Mouse (Mus musculus) liver, adult 2 months (tissue): ENCODE data around the gene Dnal1. TPM values are rescaled to one million over a fixed set of nuclear protein-coding genes. Genes with fewer than 3 reads are reported as not detected.
A peak's percentile ranks its signal among the peaks of the same experiment; 100 is the strongest.

Experiments used
- DNase-seq: peaks from one replicate; pipeline ENCODE4 v3.0.0-alpha.2; 2011; ENCODE audit warnings: low read depth, low spot score; ENCODE audit errors: extremely low read depth
- H3K27ac ChIP-seq: fragments of 200-500 bp; replicated peaks from 2 replicates; pipeline ENCODE4 v1.5.1; 2012; ENCODE audit warnings: low read depth, mild to moderate bottlenecking, control low read depth, inconsistent platforms, low read length; ENCODE audit not compliant: insufficient read depth
- H3K27me3 ChIP-seq: fragments of 200-500 bp; 2 replicates; pipeline ENCODE4 v1.6.1; 2012; ENCODE audit warnings: mild to moderate bottlenecking, moderate library complexity, low read length, inconsistent platforms; ENCODE audit not compliant: control insufficient read depth, insufficient read depth
- H3K36me3 ChIP-seq: fragments of 200-500 bp; 2 replicates; pipeline ENCODE4 v1.6.1; 2012; ENCODE audit warnings: low read length, inconsistent platforms; ENCODE audit not compliant: control insufficient read depth, insufficient read depth
- H3K4me1 ChIP-seq: fragments of 200-500 bp; 2 replicates; pipeline ENCODE4 v1.6.1; 2011; ENCODE audit warnings: low read length; ENCODE audit not compliant: control insufficient read depth, insufficient read depth
- H3K4me3 ChIP-seq: fragments of 200-500 bp; 2 replicates; pipeline ENCODE4 v1.5.1; 2011; ENCODE audit warnings: low read depth, mild to moderate bottlenecking, control low read depth, low read length, moderate library complexity; ENCODE audit not compliant: insufficient read depth
- H3K79me2 ChIP-seq: fragments of 200-500 bp; 2 replicates; pipeline ENCODE4 v1.6.1; 2012; ENCODE audit warnings: inconsistent platforms, mild to moderate bottlenecking, low read length, moderate library complexity; ENCODE audit not compliant: control insufficient read depth, insufficient read depth
- H3K9ac ChIP-seq: fragments of 200-500 bp; 2 replicates; pipeline ENCODE4 v1.6.1; 2012; ENCODE audit warnings: low read depth, mild to moderate bottlenecking, control low read depth, inconsistent platforms, low read length
- CTCF ChIP-seq: fragments of 200-500 bp; IDR thresholded peaks from 2 replicates; pipeline ENCODE4 v1.5.1; 2011; ENCODE audit warnings: low read depth, low read length, control low read depth
- POLR2A ChIP-seq: fragments of 200-500 bp; IDR thresholded peaks from 2 replicates; pipeline ENCODE4 v1.6.1; 2011; ENCODE audit warnings: low read length, control low read depth; ENCODE audit not compliant: insufficient read depth; ENCODE audit errors: extremely low read depth
- WGBS: fragments of 180-500 bp; shearing (Covaris S2); methylation state at CpG from one replicate; pipeline ENCODE4 v1.1.7; 2018; 5-methylcytosine and 5-hydroxymethylcytosine counted together
- polyA plus RNA-seq: library from polyadenylated mRNA; depleted of rRNA; stranded (reverse); fragments of >200 nt; gene quantifications from 2 replicates; pipeline ENCODE4 v1.2.3, GENCODE M21; 2012
- total RNA-seq: library from RNA; depleted of rRNA; stranded (reverse); fragments of >200 nt; gene quantifications from 2 replicates; pipeline ENCODE4 v1.2.3, GENCODE M21; 2014

Dnal1 gene
- total and polyA plus RNA-seq, 2 experiments = 0.38 to 0.46 TPM

DNA sequence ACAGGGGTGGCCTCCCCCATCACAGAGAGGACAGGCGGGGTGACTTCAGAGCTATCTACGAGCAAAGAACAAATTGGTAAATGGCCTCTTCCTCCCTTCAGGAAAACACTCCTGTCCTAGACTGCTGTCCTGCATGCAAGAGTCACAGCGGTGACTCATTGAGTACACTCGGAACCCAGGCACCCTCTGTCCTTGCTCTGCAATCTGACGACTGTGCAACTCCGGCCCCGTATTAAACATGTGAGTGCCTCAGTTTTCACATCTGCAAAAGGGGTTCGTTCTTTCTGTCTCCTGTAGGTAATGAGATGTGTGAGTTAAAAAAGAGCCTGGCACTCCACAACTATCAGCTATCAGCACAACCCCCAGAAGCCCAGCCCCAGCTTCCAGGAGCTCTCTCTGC lies 46.3 kb downstream of the Dnal1 start:
- no peak overlapping the region for H3K27ac ChIP-seq
- H3K36me3 ChIP-seq = peaks cover 11% of the 10 kb centered on the region
- H3K4me3 ChIP-seq = no peak overlapping the region
- no peak for TF ChIP-seq POLR2A
- no peak for TF ChIP-seq CTCF
- H3K27me3 ChIP-seq = no peaks in the 10 kb centered on the region
- peaks cover 7% of the 10 kb centered on the region for H3K4me1 ChIP-seq
- H3K79me2 ChIP-seq = peaks cover 8% of the 10 kb centered on the region; the same call in 1 of the 2 replicates
- WGBS = 98% methylated on average over 8 of the region's 8 CpGs
- no peak overlapping the region for H3K9ac ChIP-seq
- DNase-seq = no peak

DNA sequence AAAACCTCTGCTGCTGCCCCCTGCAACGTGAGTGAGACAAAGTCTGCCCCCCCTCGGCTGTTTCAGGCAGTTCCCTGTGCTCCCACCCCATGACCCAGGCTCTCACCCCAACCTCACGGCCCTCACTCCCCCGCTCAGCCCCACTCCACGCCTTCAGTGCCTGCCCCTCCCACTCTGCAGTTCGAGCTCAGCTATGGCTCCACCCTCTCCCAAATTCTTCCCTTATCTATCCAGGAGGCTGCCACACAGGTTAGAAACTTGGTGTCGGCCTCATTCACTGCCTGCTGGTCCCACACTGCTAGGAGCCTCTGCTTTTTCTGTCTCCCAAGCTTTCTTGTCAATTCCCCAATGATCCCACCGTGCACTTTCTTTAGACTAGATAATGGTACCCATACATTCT lies 47.0 kb downstream of the Dnal1 start:
- no peak overlapping the region for H3K9ac ChIP-seq
- TF ChIP-seq CTCF = no peak
- TF ChIP-seq POLR2A = no peak
- WGBS = 78% methylated on average over 8 of the region's 8 CpGs
- no peaks in the 10 kb centered on the region for H3K27me3 ChIP-seq
- H3K27ac ChIP-seq = no peak overlapping the region
- no peak for DNase-seq
- no peak overlapping the region for H3K4me3 ChIP-seq
- peaks cover 11% of the 10 kb centered on the region for H3K36me3 ChIP-seq
- H3K79me2 ChIP-seq = peaks cover 8% of the 10 kb centered on the region; the same call in 1 of the 2 replicates
- H3K4me1 ChIP-seq = peaks cover 4% of the 10 kb centered on the region

DNA sequence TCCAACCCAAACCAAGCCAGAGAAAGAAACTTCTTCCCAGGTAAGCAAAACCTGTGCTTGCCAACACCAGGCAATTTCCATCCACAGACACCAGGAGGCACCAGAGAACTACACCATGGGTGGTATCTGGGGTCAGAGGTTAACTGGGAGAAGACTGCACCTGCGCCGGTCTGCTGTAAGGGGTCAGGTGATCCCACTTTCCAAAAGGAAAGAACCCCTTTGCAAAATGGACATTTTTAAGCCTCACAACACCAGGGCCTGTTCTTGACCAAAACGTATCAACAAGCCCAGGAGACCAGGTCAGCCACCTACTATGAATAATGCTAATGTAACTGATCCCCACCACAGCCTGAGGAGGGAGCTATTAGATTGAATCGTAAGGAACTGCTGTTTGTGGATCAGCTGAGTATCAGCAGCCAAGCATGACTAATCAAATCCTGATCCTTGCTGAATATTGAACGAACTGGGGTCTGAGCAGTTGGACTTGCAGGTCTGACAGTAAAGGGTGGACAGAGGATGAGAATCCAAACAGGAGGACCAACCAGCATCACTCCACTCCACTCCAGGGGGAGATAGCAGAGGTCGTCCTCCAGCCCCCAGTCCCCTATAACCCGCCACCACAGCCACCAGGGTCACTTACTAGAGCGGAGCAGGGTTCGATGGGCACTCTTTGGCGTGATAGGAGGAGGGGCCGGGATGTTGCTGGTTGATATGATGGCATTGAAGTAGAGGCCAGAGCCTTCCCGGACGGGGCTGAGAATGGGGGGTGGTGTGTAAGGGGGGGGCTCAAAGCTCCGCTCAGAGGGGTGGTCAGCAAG lies 47.7 kb downstream of the Dnal1 start:
- no peak overlapping the region for H3K4me3 ChIP-seq
- 71% methylated on average over 14 of the region's 14 CpGs for WGBS
- peak; percentile 69 for DNase-seq
- H3K36me3 ChIP-seq = peaks cover 10% of the 10 kb centered on the region
- H3K4me1 ChIP-seq = peaks cover 3% of the 10 kb centered on the region
- H3K9ac ChIP-seq = no peak overlapping the region
- no peaks in the 10 kb centered on the region for H3K27me3 ChIP-seq
- TF ChIP-seq CTCF (peak; percentile 79), POLR2A (no peak)
- H3K79me2 ChIP-seq = peaks cover 10% of the 10 kb centered on the region; the same call in 1 of the 2 replicates
- H3K27ac ChIP-seq = no peak overlapping the region

DNA sequence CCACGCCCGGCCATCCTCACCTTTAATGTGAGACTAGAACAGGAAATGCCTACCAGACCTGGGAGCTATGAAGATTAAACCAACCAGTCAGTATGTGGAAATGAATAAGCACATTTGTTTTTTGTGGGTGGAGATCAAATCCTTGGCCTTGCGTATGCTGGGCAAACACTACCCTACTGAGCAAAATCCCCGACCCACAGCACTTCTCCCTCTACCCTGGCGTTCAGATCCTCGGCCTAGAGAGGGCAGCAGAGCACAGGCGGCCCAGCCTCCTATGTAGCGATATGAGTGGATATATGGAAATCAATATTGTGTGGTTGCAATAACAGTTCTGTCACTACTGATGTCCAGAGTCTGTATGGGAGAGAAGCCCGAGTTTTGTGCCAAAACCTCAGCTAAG lies 49.0 kb downstream of the Dnal1 start:
- WGBS = 51% methylated on average over 9 of the region's 9 CpGs
- Histone ChIP-seq H3K4me1 (peaks cover 3% of the 10 kb centered on the region), H3K27ac (no peak overlapping the region), H3K36me3 (peaks cover 5% of the 10 kb centered on the region), H3K4me3 (no peak overlapping the region), H3K79me2 (peaks cover 15% of the 10 kb centered on the region; the same call in 1 of the 2 replicates), H3K9ac (no peak overlapping the region), H3K27me3 (no peaks in the 10 kb centered on the region)
- DNase-seq = peak; percentile 41
- TF ChIP-seq POLR2A = no peak
- TF ChIP-seq CTCF = peak; percentile 87

DNA sequence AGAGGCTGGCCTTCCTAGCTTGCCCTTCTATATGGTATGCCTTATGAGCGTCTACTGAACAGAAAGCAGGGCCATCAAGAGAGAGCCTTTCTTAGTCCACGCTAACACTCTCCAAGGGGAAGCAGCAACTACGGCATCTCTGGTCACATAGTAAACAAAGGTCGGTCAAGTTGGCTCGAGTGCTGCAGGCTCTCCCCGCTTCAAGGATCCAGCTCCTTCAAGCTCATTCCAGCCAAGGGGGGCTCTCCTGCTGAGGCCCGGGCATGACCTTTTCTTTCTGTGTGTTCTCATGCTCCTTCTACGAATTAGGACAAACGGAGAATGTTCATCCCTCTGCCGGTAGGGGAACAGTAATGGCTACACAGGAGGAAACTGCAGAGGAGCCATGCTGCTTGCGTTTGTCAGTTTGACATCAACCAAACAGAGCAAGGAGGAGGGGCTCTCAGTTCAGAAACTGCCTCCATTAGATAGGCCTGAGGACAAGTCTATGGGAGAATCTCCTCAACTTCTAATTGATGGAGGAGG lies 49.5 kb downstream of the Dnal1 start:
- 74% methylated on average over 11 of the region's 11 CpGs for WGBS
- H3K4me3 ChIP-seq = no peak overlapping the region
- peaks cover under 1% of the 10 kb centered on the region for H3K36me3 ChIP-seq
- no peak overlapping the region for H3K27ac ChIP-seq
- peaks cover 3% of the 10 kb centered on the region for H3K4me1 ChIP-seq
- peaks cover 19% of the 10 kb centered on the region; the same call in 1 of the 2 replicates for H3K79me2 ChIP-seq
- DNase-seq = no peak
- TF ChIP-seq POLR2A = no peak
- TF ChIP-seq CTCF = no peak
- H3K27me3 ChIP-seq = no peaks in the 10 kb centered on the region
- H3K9ac ChIP-seq = no peak overlapping the region
